Mouse (Mus musculus): ENCODE results near the gene Ddah2.

- TF ChIP-seq MAZ (IDR thresholded peaks at IDR 0.05; ENCODE audit: low read depth, low read length), result no peak
- TF ChIP-seq JUND (IDR thresholded peaks at IDR 0.05; ENCODE audit: low read depth, low read length), result no peak
- no peak for TF ChIP-seq HCFC1 (IDR thresholded peaks at IDR 0.05; ENCODE audit: low read depth, low read length)
Observed at GRCm38 (mm10) chr17:35031272-35031671, 27.6 kb upstream of the Ddah2 start.

All from MEL (cell line).